8 mouse cellular contexts compared by ENCODE assay signal in the genomic region with DNA sequence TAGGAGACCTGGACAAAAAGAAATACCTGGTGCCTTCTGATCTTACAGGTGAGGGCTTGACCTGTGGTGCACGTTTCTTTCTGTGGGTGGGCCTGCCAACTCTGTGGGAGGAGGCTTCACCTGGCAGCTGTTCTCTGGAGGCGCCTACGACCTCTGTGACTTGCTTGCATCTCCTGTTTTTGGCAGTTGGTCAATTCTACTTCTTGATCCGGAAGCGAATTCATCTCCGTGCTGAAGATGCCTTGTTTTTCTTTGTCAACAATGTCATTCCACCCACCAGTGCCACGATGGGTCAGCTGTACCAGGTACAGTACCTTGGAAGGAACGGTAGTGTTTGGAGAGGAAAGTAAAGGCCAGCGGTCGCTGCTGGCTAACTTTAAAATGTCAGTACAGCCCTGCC. TPM values are rescaled to one million over a fixed set of nuclear protein-coding genes. Genes with fewer than 3 reads are reported as not detected.
DNase-seq lines count a peak whose midpoint lies in the region; ATAC-seq lines count a peak whose summit lies in the region.

No protein-coding gene starts in this region.

- peak overlapping the region; percentile 83 for H3K4me3 ChIP-seq in heart, embryonic 10.5 days
- peak overlapping the region; percentile 77 for H3K4me3 ChIP-seq in embryonic facial prominence, embryonic 12.5 days
- H3K4me3 ChIP-seq in midbrain, embryonic 10.5 days: peak overlapping the region; percentile 82

- H3K9me3 ChIP-seq in heart, embryonic 10.5 days: no peaks in the 10 kb centered on the region
- H3K9me3 ChIP-seq in embryonic facial prominence, embryonic 12.5 days: no peaks in the 10 kb centered on the region
- no peaks in the 10 kb centered on the region for H3K9me3 ChIP-seq in midbrain, embryonic 10.5 days (replicated peaks)

- H3K27me3 ChIP-seq in heart, embryonic 10.5 days (ENCODE audit: insufficient read depth, poor library complexity, severe bottlenecking): no peaks in the 10 kb centered on the region
- no peaks in the 10 kb centered on the region for H3K27me3 ChIP-seq in embryonic facial prominence, embryonic 12.5 days
- no peaks in the 10 kb centered on the region for H3K27me3 ChIP-seq in midbrain, embryonic 10.5 days (ENCODE audit: low read depth, poor library complexity, severe bottlenecking)

- H3K9ac ChIP-seq in embryonic facial prominence, embryonic 12.5 days: peak overlapping the region; percentile 87; the same call in 1 of the 2 replicates

- H3K36me3 ChIP-seq in heart, embryonic 10.5 days: peaks cover 48% of the 10 kb centered on the region
- peaks cover 45% of the 10 kb centered on the region for H3K36me3 ChIP-seq in embryonic facial prominence, embryonic 12.5 days
- peaks cover 52% of the 10 kb centered on the region for H3K36me3 ChIP-seq in midbrain, embryonic 10.5 days

- H3K27ac ChIP-seq in heart, embryonic 10.5 days: peak overlapping the region; percentile 23; the same call in 1 of the 2 replicates
- H3K27ac ChIP-seq in embryonic facial prominence, embryonic 12.5 days: no peak overlapping the region
- H3K27ac ChIP-seq in midbrain, embryonic 10.5 days (replicated peaks): peak overlapping the region; percentile 55; the same call in 1 of the 2 replicates

- peaks cover 25% of the 10 kb centered on the region for H3K4me1 ChIP-seq in heart, embryonic 10.5 days
- peaks cover 9% of the 10 kb centered on the region for H3K4me1 ChIP-seq in embryonic facial prominence, embryonic 12.5 days
- peaks cover 33% of the 10 kb centered on the region for H3K4me1 ChIP-seq in midbrain, embryonic 10.5 days

- ATAC-seq in embryonic facial prominence, embryonic 12.5 days (ENCODE audit: insufficient number of reproducible peaks, insufficient read depth, low FRiP score, low TSS enrichment): no peak
- no peak for ATAC-seq in megakaryocyte-erythroid progenitor cell, adult 5-6 weeks (replicated peaks; ENCODE audit: low FRiP score, low TSS enrichment, poor library complexity, severe bottlenecking)

- intact Hi-C loops in heart, postnatal 36 days (cut with DNase I): loop anchor here (10.0 kb wide), 2 partner anchors 578 to 662 kb away; a partner anchor contains a TSS

- peak overlapping the region; percentile 66 for H3K4me2 ChIP-seq in embryonic facial prominence, embryonic 12.5 days (replicated peaks)

- WGBS in heart, embryonic 10.5 days: 82% methylated on average over 10 of the region's 10 CpGs
- WGBS in embryonic facial prominence, embryonic 12.5 days: 89% methylated on average over 10 of the region's 10 CpGs
- WGBS in midbrain, embryonic 10.5 days: 89% methylated on average over 10 of the region's 10 CpGs

- no peak for DNase-seq in heart, embryonic 10.5 days (ENCODE audit: low spot score)
- no peak for DNase-seq in heart, postnatal 36 days
- peak; percentile 40 for DNase-seq in kidney, adult 18-20 months
- DNase-seq in midbrain, embryonic 10.5 days (ENCODE audit: low spot score): no peak
- DNase-seq in gastrocnemius, postnatal 25 days: no peak
- DNase-seq in spleen, postnatal 36 days (ENCODE audit: low spot score in 2 of 2): no peak

RNA-seq across cellular contexts. Expression of a gene that starts 1.5 kb away (rescaled TPM):
- polyA plus RNA-seq in heart, embryonic 10.5 days (2016; fragmentation: Nextera tagmentation; extraction: Ambion mirVana): 365 and 379 TPM in 2 replicates
- 100 to 1,000 TPM; 306 to 329 TPM for total RNA-seq in heart, postnatal 36 days (2021)
- 463 and 471 TPM in 2 replicates for polyA plus RNA-seq in embryonic facial prominence, embryonic 12.5 days (2016; fragmentation: Nextera tagmentation; extraction: Ambion mirVana)
- 409 and 454 TPM in 2 replicates for polyA plus RNA-seq in midbrain, embryonic 10.5 days (2016; fragmentation: Nextera tagmentation; extraction: Ambion mirVana)
- total RNA-seq in gastrocnemius, postnatal 25 days (2021): 100 to 1,000 TPM; 148 to 170 TPM
- total RNA-seq in megakaryocyte-erythroid progenitor cell, adult 5-6 weeks (2014; fragmentation: Nextera tagmentation): 267 and 278 TPM in 2 replicates
- 222 and 223 TPM in 2 replicates for total RNA-seq in megakaryocyte-erythroid progenitor cell, adult 5-6 weeks (2017)

RNA-seq across cellular contexts. Expression of a gene that starts 3.2 kb away (rescaled TPM):
- polyA plus RNA-seq in heart, embryonic 10.5 days (2016; fragmentation: Nextera tagmentation; extraction: Ambion mirVana): 51.8 and 73.3 TPM in 2 replicates
- total RNA-seq in heart, postnatal 36 days (2021): 10 to 100 TPM; 23.1 to 23.4 TPM
- polyA plus RNA-seq in embryonic facial prominence, embryonic 12.5 days (2016; fragmentation: Nextera tagmentation; extraction: Ambion mirVana): 95.1 and 99.1 TPM in 2 replicates
- 95.1 and 96.3 TPM in 2 replicates for polyA plus RNA-seq in midbrain, embryonic 10.5 days (2016; fragmentation: Nextera tagmentation; extraction: Ambion mirVana)
- total RNA-seq in gastrocnemius, postnatal 25 days (2021): 10 to 100 TPM; 15.0 to 16.1 TPM
- 49.1 and 53.9 TPM in 2 replicates for total RNA-seq in megakaryocyte-erythroid progenitor cell, adult 5-6 weeks (2014; fragmentation: Nextera tagmentation)
- total RNA-seq in megakaryocyte-erythroid progenitor cell, adult 5-6 weeks (2017): 46.2 and 53.7 TPM in 2 replicates

RNA-seq across cellular contexts. Expression of a gene that starts 8.0 kb away (rescaled TPM):
- polyA plus RNA-seq in heart, embryonic 10.5 days (2016; fragmentation: Nextera tagmentation; extraction: Ambion mirVana): 29.5 and 40.3 TPM in 2 replicates
- 1 to 10 TPM; 5.0 to 6.1 TPM for total RNA-seq in heart, postnatal 36 days (2021)
- 67.2 and 70.3 TPM in 2 replicates for polyA plus RNA-seq in embryonic facial prominence, embryonic 12.5 days (2016; fragmentation: Nextera tagmentation; extraction: Ambion mirVana)
- polyA plus RNA-seq in midbrain, embryonic 10.5 days (2016; fragmentation: Nextera tagmentation; extraction: Ambion mirVana): 52.1 and 54.1 TPM in 2 replicates
- 1 to 10 TPM; 3.7 to 4.1 TPM for total RNA-seq in gastrocnemius, postnatal 25 days (2021)
- 20.3 and 30.0 TPM in 2 replicates for total RNA-seq in megakaryocyte-erythroid progenitor cell, adult 5-6 weeks (2014; fragmentation: Nextera tagmentation)
- total RNA-seq in megakaryocyte-erythroid progenitor cell, adult 5-6 weeks (2017): 15.8 and 20.8 TPM in 2 replicates

RNA-seq across cellular contexts. Expression of a gene that starts 10.1 kb away (rescaled TPM):
- 135 and 147 TPM in 2 replicates for polyA plus RNA-seq in heart, embryonic 10.5 days (2016; fragmentation: Nextera tagmentation; extraction: Ambion mirVana)
- 10 to 100 TPM; 47.0 to 47.4 TPM for total RNA-seq in heart, postnatal 36 days (2021)
- 123 and 130 TPM in 2 replicates for polyA plus RNA-seq in embryonic facial prominence, embryonic 12.5 days (2016; fragmentation: Nextera tagmentation; extraction: Ambion mirVana)
- polyA plus RNA-seq in midbrain, embryonic 10.5 days (2016; fragmentation: Nextera tagmentation; extraction: Ambion mirVana): 151 and 155 TPM in 2 replicates
- 10 to 100 TPM; 37.0 to 44.2 TPM for total RNA-seq in gastrocnemius, postnatal 25 days (2021)
- total RNA-seq in megakaryocyte-erythroid progenitor cell, adult 5-6 weeks (2014; fragmentation: Nextera tagmentation): 81.7 and 104 TPM in 2 replicates
- 66.4 and 82.7 TPM in 2 replicates for total RNA-seq in megakaryocyte-erythroid progenitor cell, adult 5-6 weeks (2017)

RNA-seq across cellular contexts. Expression of a gene that starts 11.4 kb away (rescaled TPM):
- polyA plus RNA-seq in heart, embryonic 10.5 days (2016; fragmentation: Nextera tagmentation; extraction: Ambion mirVana): 20.5 and 23.8 TPM in 2 replicates
- total RNA-seq in heart, postnatal 36 days (2021): 100 to 1,000 TPM; 160 to 169 TPM
- 32.4 and 32.8 TPM in 2 replicates for polyA plus RNA-seq in embryonic facial prominence, embryonic 12.5 days (2016; fragmentation: Nextera tagmentation; extraction: Ambion mirVana)
- 20.5 and 26.3 TPM in 2 replicates for polyA plus RNA-seq in midbrain, embryonic 10.5 days (2016; fragmentation: Nextera tagmentation; extraction: Ambion mirVana)
- total RNA-seq in gastrocnemius, postnatal 25 days (2021): 100 to 1,000 TPM; 195 to 205 TPM
- total RNA-seq in megakaryocyte-erythroid progenitor cell, adult 5-6 weeks (2014; fragmentation: Nextera tagmentation): 181 and 216 TPM in 2 replicates
- total RNA-seq in megakaryocyte-erythroid progenitor cell, adult 5-6 weeks (2017): 9.8 and 38.6 TPM in 2 replicates
